Mouse (Mus musculus) urinary bladder, postnatal 14 days (tissue): ENCODE measurements around the gene Gpr162.
"Not testable (repeated sequence)": the region's sequence is repeated elsewhere in the genome, so short reads cannot be mapped to it uniquely, and the experiment has no call there.

Experiments
- DNase-seq: peaks from one replicate; pipeline ENCODE4 v3.0.0; 2021; ENCODE audit warnings: low spot score

Gpr162 gene

GRCm38 (mm10) chr6:124863658-124864298 lies at the start of gene Gpr162:
Gene Gpr162 (minus strand): TSS chr6:124863983.
- DNase-seq = peak; percentile 68

DNA sequence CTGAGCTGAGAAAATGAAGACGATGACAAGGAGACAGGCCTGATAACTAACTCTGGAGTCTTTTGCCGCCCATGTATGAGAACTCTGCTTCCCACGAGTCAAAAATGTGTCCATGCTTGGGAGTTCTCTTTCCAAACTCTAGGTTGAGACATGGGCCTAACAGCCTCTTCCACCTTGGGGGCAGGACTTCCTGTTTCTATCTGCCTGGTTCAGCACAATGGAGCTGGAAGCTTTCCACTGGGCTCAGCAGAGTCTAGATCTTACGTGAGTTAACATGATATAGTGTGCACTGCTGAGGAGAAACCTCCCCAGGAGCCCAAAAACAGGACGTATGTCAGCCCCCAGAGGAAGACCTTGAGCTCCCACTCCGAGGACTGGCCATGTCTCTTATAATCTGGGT lies 49.4 kb upstream of the Gpr162 start:
- DNase-seq = no peak

DNA sequence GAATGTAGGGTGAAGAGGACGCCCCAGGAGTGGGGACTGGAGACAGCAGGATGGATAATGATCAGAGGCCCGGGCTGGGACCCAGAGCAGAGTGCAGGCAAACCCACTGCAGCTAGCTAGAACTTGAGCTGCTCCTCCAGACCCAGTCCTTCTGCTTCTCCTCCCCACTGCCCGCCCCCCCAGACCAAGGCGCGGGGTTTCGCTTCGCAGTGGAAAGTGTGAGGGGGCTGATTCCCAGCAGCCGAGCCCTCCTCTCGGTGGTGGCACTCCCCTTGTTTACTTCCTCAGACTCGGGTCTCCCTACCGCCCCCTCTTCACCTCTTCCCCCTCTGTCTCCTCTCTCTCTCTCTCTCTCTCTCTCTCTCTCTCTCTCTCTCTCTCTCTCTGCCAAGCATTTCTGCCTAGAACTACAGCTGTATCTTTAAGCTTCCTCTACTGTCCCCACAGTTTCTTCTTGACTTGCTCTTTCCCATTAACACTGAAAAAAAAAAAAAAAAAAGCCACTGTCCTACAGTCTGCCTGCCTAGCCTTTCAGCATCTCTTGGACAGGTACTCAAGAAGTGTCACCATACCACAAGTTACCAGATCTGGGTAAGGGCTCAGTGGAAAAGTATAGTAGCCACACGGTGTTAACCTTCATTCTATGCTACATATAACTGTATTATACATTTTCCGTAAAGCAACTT lies 47.9 kb upstream of the Gpr162 start, which contains the start of gene Lag3:
Lag3 (minus strand) TSS at position 173 of the 686 bp plus-strand sequence.
- DNase-seq = no peak

DNA sequence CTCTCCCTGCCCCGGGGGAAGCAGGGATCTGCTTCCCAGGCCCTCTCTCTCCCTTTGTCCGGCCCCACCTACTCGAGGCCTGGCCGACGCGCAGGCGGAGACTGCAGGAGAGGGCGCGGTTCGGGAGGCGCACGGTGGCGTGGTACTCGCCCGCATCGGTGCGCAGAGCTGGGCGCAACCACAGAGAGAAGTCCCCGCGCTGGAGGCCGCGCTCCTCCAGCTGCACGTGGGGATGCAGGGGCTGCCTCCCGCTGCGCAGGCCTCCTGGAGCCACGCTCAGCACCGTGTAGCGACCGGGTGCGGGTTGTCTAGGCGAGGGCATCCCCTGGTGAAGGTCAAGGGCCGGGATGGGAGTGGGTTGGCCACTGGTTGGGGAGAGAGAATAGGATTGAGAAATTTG lies 46.2 kb upstream of the Gpr162 start:
- no peak for DNase-seq

GRCm38 (mm10) chr6:124907767-124908166 lies 44.0 kb upstream of the Gpr162 start:
- DNase-seq = no peak

DNA sequence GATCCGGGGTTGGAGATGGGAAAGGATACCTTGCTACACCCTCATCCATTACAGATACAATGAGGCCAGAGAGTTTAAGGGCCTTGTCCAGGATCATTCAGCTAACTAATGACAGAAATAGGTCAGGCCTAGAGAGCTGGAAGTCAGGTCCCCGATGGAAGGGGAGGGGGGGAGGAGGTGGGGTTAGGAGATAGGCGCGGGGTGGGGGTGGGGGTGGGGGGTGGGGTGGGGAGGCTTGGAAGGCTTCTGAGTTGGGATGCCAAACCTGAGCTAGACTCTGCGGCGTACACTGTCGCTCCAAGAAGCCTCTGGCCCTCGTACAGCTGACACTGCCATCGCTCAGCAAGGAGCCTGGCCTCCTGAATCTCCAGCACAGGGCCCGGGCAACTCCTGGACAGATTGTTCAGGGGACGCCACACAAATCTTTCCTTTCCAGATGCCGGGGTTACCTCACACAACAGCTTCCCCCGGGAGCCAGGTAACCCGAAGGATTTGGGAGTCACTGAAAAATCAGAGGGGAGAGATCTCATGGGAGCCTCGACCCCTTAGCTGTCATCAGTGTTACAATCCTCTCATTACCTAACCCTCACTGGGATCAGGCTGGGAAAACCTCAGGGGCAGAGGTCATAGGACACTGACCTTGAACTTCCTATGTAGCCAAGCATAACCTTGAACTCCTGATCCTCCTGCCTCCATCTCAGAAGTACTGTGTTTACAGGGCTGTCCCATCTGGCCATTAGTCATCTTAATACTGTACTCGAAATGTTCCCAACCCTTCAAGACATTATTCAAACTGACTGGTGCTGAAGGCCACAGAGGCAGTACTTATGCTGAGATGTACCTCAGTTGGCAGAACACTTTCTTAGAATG lies 41.4 kb upstream of the Gpr162 start:
- no peak for DNase-seq

DNA sequence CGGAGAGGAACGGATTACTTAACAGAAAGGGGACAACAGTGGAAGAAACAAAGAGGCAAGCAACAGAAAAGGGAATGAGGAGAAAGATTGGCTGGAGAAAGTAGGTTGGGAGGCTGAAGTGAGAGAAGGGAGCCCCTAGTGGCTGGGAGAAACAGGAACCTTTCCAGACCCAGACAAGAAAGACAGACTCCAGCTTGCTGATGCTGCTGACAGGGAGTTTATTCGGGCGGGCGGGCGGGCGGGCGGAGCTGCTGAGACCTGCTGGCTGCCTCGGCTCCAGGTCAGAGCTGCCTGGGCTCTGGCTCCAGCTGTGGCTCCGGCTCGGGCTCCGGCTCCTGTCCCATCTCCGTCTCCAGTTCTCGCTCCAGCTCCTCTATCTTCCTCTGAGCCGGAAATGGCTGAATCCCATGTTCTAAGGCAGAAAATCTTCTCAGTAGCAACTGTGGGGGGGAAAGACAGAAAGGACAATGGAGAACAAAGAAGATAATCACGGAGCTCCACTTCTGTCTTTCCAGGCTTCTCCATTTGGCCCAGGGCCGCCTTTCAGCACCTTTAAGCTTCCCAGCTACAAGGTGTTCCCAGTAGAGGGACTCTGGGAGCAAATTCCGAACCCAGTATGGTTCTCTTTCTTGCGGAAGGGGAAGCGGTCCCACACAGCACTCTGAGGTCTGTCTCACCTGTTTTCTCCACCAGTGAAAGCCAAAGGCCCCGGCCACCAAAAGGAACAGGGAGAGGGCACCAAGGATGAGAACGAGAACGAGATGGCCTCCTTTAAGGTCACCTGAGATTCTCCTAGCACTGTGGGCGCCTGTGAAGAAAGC lies 40.6 kb upstream of the Gpr162 start:
- peak; percentile 77 for DNase-seq

DNA sequence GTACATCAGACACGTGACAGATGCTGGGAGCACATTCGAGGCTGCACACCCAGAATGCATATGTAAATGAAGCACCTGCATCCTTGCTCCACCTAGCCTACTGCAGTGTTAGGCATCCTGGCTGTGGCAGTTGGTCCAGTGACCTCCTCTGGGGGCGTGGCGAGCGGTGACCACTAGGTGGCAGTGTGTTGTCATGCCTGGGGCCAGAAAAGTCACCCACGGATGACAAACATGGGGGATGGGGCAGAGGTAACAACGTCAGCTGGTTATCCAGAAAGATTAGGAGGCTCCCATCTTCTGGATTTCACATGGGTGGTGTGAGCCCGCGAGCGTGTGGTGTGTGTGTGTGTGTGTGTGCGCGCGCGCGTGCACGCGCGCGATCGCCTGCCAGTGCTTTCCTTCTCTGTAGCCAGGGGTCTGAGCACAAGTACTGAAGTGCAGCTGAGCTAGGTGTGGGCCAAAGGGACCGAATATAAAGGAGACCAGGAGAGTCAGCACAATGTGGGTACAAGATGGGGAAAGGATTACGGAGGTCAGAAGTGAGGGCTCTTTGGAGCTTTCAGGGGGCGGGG lies 39.9 kb upstream of the Gpr162 start:
- peak; percentile 97 for DNase-seq

GRCm38 (mm10) chr6:124901851-124902250 lies 38.1 kb upstream of the Gpr162 start:
- no peak for DNase-seq

- no peak for DNase-seq
Measured at GRCm38 (mm10) chr6:124900801-124901480, 37.2 kb upstream of the Gpr162 start.

GRCm38 (mm10) chr6:124900056-124900800 lies 36.4 kb upstream of the Gpr162 start:
- no peak for DNase-seq

- DNase-seq = no peak
Measured at GRCm38 (mm10) chr6:124898359-124898758, 34.6 kb upstream of the Gpr162 start.

GRCm38 (mm10) chr6:124894113-124894512 lies 30.3 kb upstream of the Gpr162 start:
- DNase-seq = not testable (repeated sequence)

GRCm38 (mm10) chr6:124890997-124891396 lies 27.2 kb upstream of the Gpr162 start:
- DNase-seq = no peak

- DNase-seq = no peak
Measured at GRCm38 (mm10) chr6:124888555-124889125, 24.9 kb upstream of the Gpr162 start.

GRCm38 (mm10) chr6:124887986-124888385 lies 24.2 kb upstream of the Gpr162 start, which contains the start of gene Cd4:
Gene Cd4 (minus strand): TSS chr6:124888221.
- no peak for DNase-seq

GRCm38 (mm10) chr6:124885956-124886381 lies 22.2 kb upstream of the Gpr162 start:
- no peak for DNase-seq

- no peak for DNase-seq
Measured at GRCm38 (mm10) chr6:124884714-124885500, 21.1 kb upstream of the Gpr162 start.

DNA sequence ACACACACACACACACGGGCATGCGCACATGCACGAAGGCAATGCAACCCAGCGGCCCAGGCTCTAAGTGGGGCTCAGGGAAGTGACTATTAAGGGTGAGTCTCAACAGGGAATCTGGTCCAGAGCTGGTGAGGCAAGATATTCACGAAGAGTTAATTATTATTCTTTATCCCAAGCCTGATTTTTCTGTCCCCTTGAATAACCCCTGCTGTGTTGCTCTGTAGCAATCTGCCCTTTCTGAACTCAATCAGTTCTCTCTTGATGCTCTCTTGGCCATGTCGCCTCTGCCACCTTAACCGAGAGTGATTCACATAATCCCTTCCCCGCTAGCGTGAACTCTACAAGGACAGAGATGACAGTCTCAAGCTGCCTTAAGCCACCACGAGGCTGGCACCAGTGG lies 19.6 kb upstream of the Gpr162 start:
- DNase-seq = no peak
